ENCODE assay signal across 19 mouse cellular contexts in the genomic region with DNA sequence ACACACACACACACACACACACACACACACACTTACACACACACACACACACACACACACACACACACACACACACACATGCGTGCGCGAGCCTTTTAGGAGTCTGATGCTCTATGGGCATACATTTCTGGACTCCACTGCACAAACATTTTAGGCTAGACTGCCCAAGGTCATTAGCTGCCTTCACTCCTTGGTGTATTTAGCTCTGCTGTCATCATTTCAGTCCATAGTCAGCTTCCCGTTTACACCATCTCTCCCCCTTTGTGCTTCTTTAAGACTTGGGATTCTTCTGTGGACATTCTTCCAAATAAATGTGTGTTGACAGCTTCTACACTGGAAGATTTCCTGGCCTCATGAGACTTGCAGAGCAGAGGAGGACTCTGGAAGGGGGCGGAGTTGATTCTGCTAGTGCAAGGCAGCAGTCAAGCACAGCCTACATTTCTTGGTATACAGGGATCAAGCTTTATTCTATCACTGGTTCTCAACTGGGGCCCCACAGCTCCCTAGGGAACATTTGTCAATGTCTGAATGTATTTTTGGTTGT. TPM values are rescaled to one million over a fixed set of nuclear protein-coding genes. Genes with fewer than 3 reads are reported as not detected.
DNase-seq lines count a peak whose midpoint lies in the region; ATAC-seq and TF ChIP-seq lines count a peak whose summit lies in the region.
"Had no signal": no experiment of that assay in that cellular context is flagged by ENCODE, and none has a peak within 500 bp of the region (broad histone marks: within the 10 kb centered on the region; RNA-seq: fewer than 3 reads in every experiment).

No protein-coding gene starts in this region.

- no peaks in the 10 kb centered on the region for H3K36me3 ChIP-seq in heart, embryonic 12.5 days
- H3K36me3 ChIP-seq in kidney, embryonic 16.5 days (ENCODE audit: insufficient read depth, low read length) = no peaks in the 10 kb centered on the region
- H3K36me3 ChIP-seq in lung, postnatal 0 days (ENCODE audit: insufficient read depth, low read length) = no peaks in the 10 kb centered on the region
- H3K36me3 ChIP-seq: embryonic facial prominence, embryonic 15.5 days; forebrain, embryonic 10.5 days; hindbrain, embryonic 12.5 days; midbrain, embryonic 13.5 days had no signal

- DNase-seq in heart, adult 8-10 months (ENCODE audit: low spot score) = peak; percentile 9
- DNase-seq in kidney, postnatal 36 days = no peak
- peak; percentile 55 for DNase-seq in lung, postnatal 0 days (ENCODE audit: low spot score)
- no peak for DNase-seq in lung, adult 18-20 months
- no peak for DNase-seq in spleen, postnatal 36 days (ENCODE audit: low spot score in 2 of 2)
- DNase-seq: adrenal gland, postnatal 14 days; cerebellum, adult 11-12 months; cerebellum, postnatal 25 days; gastrocnemius, adult 2 months; liver; right cerebral cortex, postnatal 4 days; thymus, postnatal 4 days had no signal

- no peak overlapping the region for H3K9ac ChIP-seq in heart, embryonic 12.5 days
- no peak overlapping the region for H3K9ac ChIP-seq in kidney, embryonic 16.5 days (replicated peaks; ENCODE audit: low read length)
- no peak overlapping the region for H3K9ac ChIP-seq in lung, postnatal 0 days (replicated peaks; ENCODE audit: low read depth)
- H3K9ac ChIP-seq: embryonic facial prominence, embryonic 15.5 days; hindbrain, embryonic 12.5 days; midbrain, embryonic 13.5 days had no signal

- 63% methylated on average over 5 of the region's 5 CpGs for WGBS in heart, embryonic 12.5 days
- 74% methylated on average over 5 of the region's 5 CpGs for WGBS in kidney, embryonic 16.5 days
- 60% methylated on average over 5 of the region's 5 CpGs for WGBS in lung, postnatal 0 days

- H3K27ac ChIP-seq in heart, embryonic 12.5 days (ENCODE audit: poor library complexity, severe bottlenecking) = no peak overlapping the region
- H3K27ac ChIP-seq in kidney, embryonic 16.5 days (ENCODE audit: low read length) = no peak overlapping the region
- H3K27ac ChIP-seq in lung, postnatal 0 days (ENCODE audit: low read length) = no peak overlapping the region
- H3K27ac ChIP-seq: embryonic facial prominence, embryonic 15.5 days; forebrain, embryonic 10.5 days; gastrocnemius, adult 2 months; hindbrain, embryonic 12.5 days; macrophage; midbrain, embryonic 13.5 days had no signal

- H3K27me3 ChIP-seq in heart, embryonic 12.5 days (replicated peaks) = no peaks in the 10 kb centered on the region
- H3K27me3 ChIP-seq in kidney, embryonic 16.5 days (ENCODE audit: insufficient read depth, low read length) = no peaks in the 10 kb centered on the region
- H3K27me3 ChIP-seq in lung, postnatal 0 days (replicated peaks; ENCODE audit: insufficient read depth, low read length) = no peaks in the 10 kb centered on the region
- H3K27me3 ChIP-seq: embryonic facial prominence, embryonic 15.5 days; hindbrain, embryonic 12.5 days; midbrain, embryonic 13.5 days had no signal

- no peak for TF ChIP-seq EP300 in lung, postnatal 0 days (IDR thresholded peaks at IDR 0.05)

- H3K4me3 ChIP-seq in heart, embryonic 12.5 days = no peak overlapping the region
- no peak overlapping the region for H3K4me3 ChIP-seq in kidney, embryonic 16.5 days (ENCODE audit: low read length)
- H3K4me3 ChIP-seq in lung, postnatal 0 days (ENCODE audit: low read depth, low read length) = no peak overlapping the region
- H3K4me3 ChIP-seq: embryonic facial prominence, embryonic 15.5 days; forebrain, embryonic 10.5 days; gastrocnemius, adult 2 months; hindbrain, embryonic 12.5 days; midbrain, embryonic 13.5 days had no signal

- no peaks in the 10 kb centered on the region for H3K9me3 ChIP-seq in heart, embryonic 12.5 days (replicated peaks)
- H3K9me3 ChIP-seq in kidney, embryonic 16.5 days (ENCODE audit: low read length) = no peaks in the 10 kb centered on the region
- no peaks in the 10 kb centered on the region for H3K9me3 ChIP-seq in lung, postnatal 0 days (ENCODE audit: low read length)
- H3K9me3 ChIP-seq: embryonic facial prominence, embryonic 15.5 days; forebrain, embryonic 10.5 days; hindbrain, embryonic 12.5 days; midbrain, embryonic 13.5 days had no signal

- peaks cover 7% of the 10 kb centered on the region for H3K4me1 ChIP-seq in heart, embryonic 12.5 days (replicated peaks)
- H3K4me1 ChIP-seq in kidney, embryonic 16.5 days (ENCODE audit: insufficient read depth, low read length) = 0 out of 2 replicates have a peak, but pooled peaks cover 2% of the 10 kb centered on the region
- H3K4me1 ChIP-seq in lung, postnatal 0 days (ENCODE audit: insufficient read depth, low read depth, low read length) = no peaks in the 10 kb centered on the region
- H3K4me1 ChIP-seq: embryonic facial prominence, embryonic 15.5 days; midbrain, embryonic 13.5 days had no signal

- no peak overlapping the region for H3K4me2 ChIP-seq in heart, embryonic 12.5 days
- H3K4me2 ChIP-seq in kidney, embryonic 16.5 days (replicated peaks; ENCODE audit: low read depth, low read length) = no peak overlapping the region
- H3K4me2 ChIP-seq in lung, postnatal 0 days (replicated peaks; ENCODE audit: low read depth, low read length) = no peak overlapping the region
- H3K4me2 ChIP-seq: embryonic facial prominence, embryonic 15.5 days; hindbrain, embryonic 12.5 days; midbrain, embryonic 13.5 days had no signal

- TF ChIP-seq CTCF in lung, postnatal 0 days (IDR thresholded peaks at IDR 0.05) = no peak

- no peak for ATAC-seq in heart, embryonic 12.5 days (ENCODE audit: insufficient number of reproducible peaks, low FRiP score)
- peak; percentile 42; the same call in 1 of the 2 replicates for ATAC-seq in kidney, embryonic 16.5 days (ENCODE audit: low FRiP score, low TSS enrichment)
- peak; percentile 62 for ATAC-seq in lung, postnatal 0 days

RNA-seq across cellular contexts. Expression of a gene that starts 58.1 kb away (rescaled TPM):
- 1 to 10 TPM in 1 of 4 experiments, under 1 TPM in 3; 0.38 to 1.0 (median 0.75) TPM for total RNA-seq in heart, adult 8-10 months (2022)
- polyA plus RNA-seq in heart, embryonic 12.5 days (2016; fragmentation: Nextera tagmentation; extraction: Ambion mirVana) = 11.8 and 13.2 TPM in 2 replicates
- 1.2 and 1.9 TPM in 2 replicates for polyA plus RNA-seq in kidney, embryonic 16.5 days (2015; fragmentation: Nextera tagmentation; extraction: Ambion mirVana)
- polyA plus RNA-seq in lung, postnatal 0 days (2015; fragmentation: Nextera tagmentation; extraction: Ambion mirVana) = 14.7 and 18.0 TPM in 2 replicates
- polyA plus RNA-seq: macrophage had no signal

Comparison
In these comparisons a context has a peak if more than half of its experiments do, and no peak if none do; other contexts are left out.
1. DNase-seq: peak in heart, adult 8-10 months (single experiment) and lung, postnatal 0 days (single experiment); none in kidney, postnatal 36 days (0 of 2), lung, adult 18-20 months (0 of 2) and spleen, postnatal 36 days (0 of 2).